Mouse (Mus musculus) hindbrain, embryonic 16.5 days (tissue): Measurements from ENCODE around the gene Stxbp4. TPM values are rescaled to one million over a fixed set of nuclear protein-coding genes. Genes with fewer than 3 reads are reported as not detected.

Experiments used
- ATAC-seq: fragments of 200-750 bp; cut with Nextera tagmentation; 2 replicates; pipeline ENCODE4 v1.8.0; 2017; ENCODE audit warnings: moderate TSS enrichment, moderate library complexity
- H3K27ac ChIP-seq: fragments of 300-500 bp; sonication (generic); 2 replicates; pipeline ENCODE4 v1.5.1; 2014; ENCODE audit warnings: low read depth, mild to moderate bottlenecking, control low read depth, low read length, moderate library complexity
- H3K27me3 ChIP-seq: fragments of 300-500 bp; sonication (generic); replicated peaks from 2 replicates; pipeline ENCODE4 v1.6.1; 2014; ENCODE audit warnings: low read length; ENCODE audit not compliant: control insufficient read depth, insufficient read depth
- H3K36me3 ChIP-seq: fragments of 300-500 bp; sonication (generic); 2 replicates; pipeline ENCODE4 v1.6.1; 2014; ENCODE audit warnings: mild to moderate bottlenecking, low read length, moderate library complexity, mixed read lengths; ENCODE audit not compliant: control insufficient read depth, insufficient read depth
- H3K4me1 ChIP-seq: fragments of 300-500 bp; sonication (generic); 2 replicates; pipeline ENCODE4 v1.6.1; 2014; ENCODE audit warnings: low read depth, low read length; ENCODE audit not compliant: control insufficient read depth, insufficient read depth
- H3K4me2 ChIP-seq: fragments of 300-500 bp; sonication (generic); 2 replicates; pipeline ENCODE4 v1.6.1; 2014; ENCODE audit warnings: mild to moderate bottlenecking, low read length, control low read depth, moderate library complexity
- H3K4me3 ChIP-seq: fragments of 300-500 bp; sonication (generic); 2 replicates; pipeline ENCODE4 v1.5.1; 2014; ENCODE audit warnings: mild to moderate bottlenecking, low read length, control low read depth, moderate library complexity
- H3K9ac ChIP-seq: fragments of 300-500 bp; sonication (generic); 2 replicates; pipeline ENCODE4 v1.6.1; 2014; ENCODE audit warnings: low read depth, mild to moderate bottlenecking, control low read depth, low read length, moderate library complexity
- H3K9me3 ChIP-seq: fragments of 300-500 bp; sonication (generic); 2 replicates; pipeline ENCODE4 v1.6.1; 2014; ENCODE audit warnings: mild to moderate bottlenecking, low read length, moderate library complexity; ENCODE audit not compliant: control insufficient read depth
- WGBS: fragments of 180-500 bp; shearing (Covaris S2); extraction: QIAGEN DNeasy Blood & Tissue Kit; methylation state at CpG from one replicate; pipeline ENCODE4 v1.1.7; 2014; 5-methylcytosine and 5-hydroxymethylcytosine counted together
- polyA plus RNA-seq: library from polyadenylated mRNA; unstranded; fragments of >200 nt; fragmentation: Nextera tagmentation; extraction: Ambion mirVana; gene quantifications from 2 replicates; pipeline ENCODE4 v1.2.1, GENCODE M21; 2015

Stxbp4 gene
- polyA plus RNA-seq, 1 experiment from 2014 or later = 14.4 TPM

DNA sequence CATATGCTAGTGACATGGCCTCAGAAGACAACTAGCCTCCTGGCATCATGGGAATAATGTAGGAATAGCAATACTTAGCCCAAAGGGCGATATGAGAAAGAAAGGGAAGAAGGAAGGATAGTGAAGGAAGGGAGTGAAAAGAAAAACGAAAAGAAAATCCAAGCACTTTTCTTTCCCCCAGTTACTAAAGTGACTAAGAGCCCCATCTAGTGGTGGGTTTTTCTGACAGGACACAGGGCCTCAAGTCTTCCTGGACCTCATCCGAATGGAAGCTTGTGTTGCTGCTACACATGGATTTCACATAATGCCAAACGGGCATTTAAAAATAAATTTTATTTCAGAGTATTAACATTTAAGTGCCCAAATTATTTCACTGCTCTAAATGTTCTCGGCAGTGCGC is 14.4 kb downstream of the Stxbp4 start:
- ATAC-seq = no peak
- no peak overlapping the region for H3K4me2 ChIP-seq
- H3K27me3 ChIP-seq = no peaks in the 10 kb centered on the region
- 59% methylated on average over 6 of the region's 6 CpGs for WGBS
- no peaks in the 10 kb centered on the region for H3K9me3 ChIP-seq
- H3K36me3 ChIP-seq = no peaks in the 10 kb centered on the region
- H3K27ac ChIP-seq = no peak overlapping the region
- no peak overlapping the region for H3K4me3 ChIP-seq
- H3K4me1 ChIP-seq = no peaks in the 10 kb centered on the region
- H3K9ac ChIP-seq = no peak overlapping the region

DNA sequence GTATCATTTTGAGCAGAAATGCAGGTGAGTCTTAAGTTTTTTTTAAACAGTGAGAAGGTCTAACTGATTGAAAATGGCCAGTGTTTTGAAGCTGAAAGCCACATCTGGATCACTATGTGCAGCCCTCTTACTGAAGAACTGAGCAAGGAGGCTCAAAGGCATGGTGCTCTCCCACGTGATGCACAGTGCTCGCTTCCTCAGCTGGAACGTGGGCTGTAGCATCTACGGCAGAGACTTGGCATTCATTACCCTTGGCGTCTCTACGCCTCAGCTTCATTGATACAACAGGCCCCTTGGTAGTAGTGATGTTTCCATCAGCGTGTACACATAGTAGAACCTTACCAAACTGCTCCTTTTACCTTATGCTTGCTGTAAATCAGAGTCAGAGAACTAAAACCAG is 15.4 kb downstream of the Stxbp4 start:
- no peak for ATAC-seq
- WGBS = 70% methylated on average over 7 of the region's 7 CpGs
- no peak overlapping the region for H3K4me3 ChIP-seq
- H3K36me3 ChIP-seq = no peaks in the 10 kb centered on the region
- no peaks in the 10 kb centered on the region for H3K9me3 ChIP-seq
- H3K4me2 ChIP-seq = no peak overlapping the region
- no peak overlapping the region for H3K9ac ChIP-seq
- H3K27ac ChIP-seq = no peak overlapping the region
- H3K4me1 ChIP-seq = no peaks in the 10 kb centered on the region
- H3K27me3 ChIP-seq = no peaks in the 10 kb centered on the region

DNA sequence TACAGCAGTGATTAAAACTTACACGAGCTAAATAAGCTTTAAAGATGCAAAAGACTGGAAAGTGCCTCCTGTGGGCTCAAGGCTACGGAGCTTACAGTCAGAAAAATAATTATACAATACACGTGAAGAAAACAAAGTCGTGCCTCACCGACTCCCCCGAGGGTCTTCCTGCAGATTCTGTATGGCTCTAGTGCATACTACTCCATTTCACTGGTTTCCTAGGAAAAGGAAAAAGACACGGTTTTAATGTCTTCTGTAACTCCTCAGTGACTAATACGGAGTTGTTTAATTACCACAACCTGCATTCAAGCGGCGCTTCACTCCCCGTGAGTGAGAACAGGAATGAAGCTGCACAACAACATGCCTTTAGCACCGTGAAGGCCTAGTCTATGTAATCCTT is 15.8 kb downstream of the Stxbp4 start:
- Histone ChIP-seq H3K9ac (no peak overlapping the region), H3K27me3 (no peaks in the 10 kb centered on the region), H3K9me3 (no peaks in the 10 kb centered on the region), H3K4me2 (no peak overlapping the region), H3K36me3 (no peaks in the 10 kb centered on the region), H3K4me3 (no peak overlapping the region), H3K27ac (no peak overlapping the region), H3K4me1 (no peaks in the 10 kb centered on the region)
- ATAC-seq = peak; percentile 50; the same call in 1 of the 2 replicates
- WGBS = 75% methylated on average over 12 of the region's 12 CpGs

DNA sequence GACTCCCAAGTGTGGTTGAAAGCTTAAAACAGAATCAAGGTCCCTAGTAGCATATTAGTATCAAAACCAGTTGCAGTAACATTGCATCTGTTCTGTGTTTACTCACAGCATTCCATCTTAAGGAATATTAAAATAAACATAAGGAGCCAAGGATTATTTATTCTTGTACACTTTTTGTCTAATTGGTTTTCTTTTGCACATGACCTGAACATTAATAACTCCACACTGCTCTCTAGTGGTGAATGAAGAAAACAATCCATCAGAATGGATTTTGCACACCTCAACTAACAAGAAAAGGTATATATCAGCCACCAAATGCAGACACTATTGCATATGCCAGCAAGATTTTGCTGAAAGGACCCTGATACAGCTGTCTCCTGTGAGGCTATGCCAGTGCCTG is 21.5 kb downstream of the Stxbp4 start:
- no peaks in the 10 kb centered on the region for H3K27me3 ChIP-seq
- H3K4me3 ChIP-seq = no peak overlapping the region
- no peak overlapping the region for H3K27ac ChIP-seq
- no peak overlapping the region for H3K4me2 ChIP-seq
- no peak overlapping the region for H3K9ac ChIP-seq
- ATAC-seq = no peak
- no peaks in the 10 kb centered on the region for H3K36me3 ChIP-seq
- H3K9me3 ChIP-seq = no peaks in the 10 kb centered on the region
- H3K4me1 ChIP-seq = no peaks in the 10 kb centered on the region

DNA sequence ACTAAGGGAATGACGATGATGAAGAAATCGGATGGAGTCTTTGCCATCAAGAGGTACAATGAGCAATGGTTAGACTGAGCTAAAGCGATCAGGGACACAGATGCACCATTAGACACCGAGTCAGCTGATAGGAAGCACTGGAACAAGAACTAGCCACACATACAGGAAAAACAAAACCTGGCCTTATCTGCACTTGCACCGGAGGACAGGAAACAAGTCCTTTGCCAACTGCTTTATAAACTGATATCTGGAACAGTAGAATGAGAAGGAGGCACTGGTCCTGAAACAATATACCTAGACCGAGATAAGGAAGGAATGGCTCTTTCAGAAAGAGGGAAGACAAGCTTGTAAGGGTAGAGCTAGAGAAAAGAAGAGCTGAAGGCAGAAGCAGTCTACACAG is 23.1 kb downstream of the Stxbp4 start:
- H3K9me3 ChIP-seq = no peaks in the 10 kb centered on the region
- WGBS = 92% methylated on average over 6 of the region's 6 CpGs

DNA sequence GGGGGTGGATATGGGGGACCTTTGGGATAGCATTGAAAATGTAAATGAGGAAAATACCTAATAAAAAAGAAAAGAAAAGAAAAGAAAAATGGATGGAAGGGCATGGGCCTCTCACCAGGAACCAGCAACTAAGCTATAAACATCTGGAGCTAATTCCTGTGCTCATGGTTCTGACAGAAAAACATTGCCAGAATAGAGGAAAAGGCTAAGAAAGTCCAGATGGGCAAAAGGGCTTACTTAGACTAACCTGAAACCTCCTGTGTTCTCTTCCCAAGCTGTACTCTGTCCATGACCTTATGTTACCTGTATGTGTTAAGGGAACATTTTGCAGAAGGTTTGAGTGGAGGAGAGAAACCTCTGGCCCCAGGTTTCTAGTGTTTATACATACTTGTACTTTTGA is 25.8 kb downstream of the Stxbp4 start:
- Histone ChIP-seq H3K27me3 (no peaks in the 10 kb centered on the region), H3K4me1 (no peaks in the 10 kb centered on the region), H3K4me2 (no peak overlapping the region), H3K4me3 (no peak overlapping the region), H3K9me3 (no peaks in the 10 kb centered on the region), H3K9ac (no peak overlapping the region), H3K36me3 (no peaks in the 10 kb centered on the region), H3K27ac (no peak overlapping the region)
- no peak for ATAC-seq

More for the DNA sequence above, 23.1 kb downstream of the Stxbp4 start:
- Histone ChIP-seq H3K4me1 (no peaks in the 10 kb centered on the region), H3K27ac (no peak overlapping the region), H3K4me2 (no peak overlapping the region), H3K4me3 (no peak overlapping the region), H3K36me3 (no peaks in the 10 kb centered on the region), H3K9ac (no peak overlapping the region), H3K27me3 (no peaks in the 10 kb centered on the region)
- no peak for ATAC-seq

DNA sequence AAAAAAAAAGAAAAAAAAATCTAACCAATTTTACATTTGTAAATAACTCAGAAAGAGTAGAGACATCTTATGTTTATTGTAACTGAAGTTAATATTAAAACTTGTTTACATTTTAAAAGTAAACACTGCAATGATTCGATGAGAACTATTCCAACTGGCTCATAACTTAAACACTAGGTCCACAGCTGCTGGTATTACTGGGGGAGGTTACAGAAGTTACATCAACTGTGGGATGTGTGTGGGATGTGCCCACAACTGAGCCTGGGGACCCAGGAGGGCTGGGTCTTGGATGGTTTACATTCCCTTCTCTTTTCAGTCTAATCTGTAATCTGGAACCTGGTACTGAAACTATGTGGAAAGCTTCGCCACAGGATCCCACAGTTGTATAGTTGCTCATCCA is 34.8 kb downstream of the Stxbp4 start:
- Histone ChIP-seq H3K4me3 (no peak overlapping the region), H3K4me1 (no peaks in the 10 kb centered on the region), H3K27me3 (no peaks in the 10 kb centered on the region), H3K9me3 (no peaks in the 10 kb centered on the region), H3K36me3 (0 out of 2 replicates have a peak, but pooled peaks cover 2% of the 10 kb centered on the region), H3K4me2 (no peak overlapping the region), H3K9ac (no peak overlapping the region), H3K27ac (no peak overlapping the region)
- ATAC-seq = no peak
- WGBS = 95% methylated on average over 2 of the region's 2 CpGs

DNA sequence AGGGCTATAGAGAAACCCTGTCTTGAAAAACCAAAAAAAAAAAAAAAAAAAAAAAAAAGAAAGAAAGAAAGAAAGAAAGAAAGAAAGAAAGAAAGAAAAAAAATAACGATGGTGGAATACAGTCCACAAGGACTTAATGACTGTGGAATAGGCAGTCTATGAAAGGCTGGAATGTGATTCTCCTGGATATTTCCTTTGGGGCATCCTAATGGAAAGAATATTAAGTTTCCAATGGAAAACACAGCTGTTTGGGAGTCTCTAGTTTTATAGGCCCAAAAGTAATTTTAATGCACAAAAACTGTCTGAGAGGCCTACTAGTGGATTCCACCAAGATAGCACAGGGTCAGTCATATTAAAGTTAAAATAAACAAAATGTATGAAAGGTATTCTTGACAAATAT is 42.1 kb downstream of the Stxbp4 start:
- 91% methylated on average over 1 of the region's 1 CpGs for WGBS
- H3K9ac ChIP-seq = no peak overlapping the region

DNA sequence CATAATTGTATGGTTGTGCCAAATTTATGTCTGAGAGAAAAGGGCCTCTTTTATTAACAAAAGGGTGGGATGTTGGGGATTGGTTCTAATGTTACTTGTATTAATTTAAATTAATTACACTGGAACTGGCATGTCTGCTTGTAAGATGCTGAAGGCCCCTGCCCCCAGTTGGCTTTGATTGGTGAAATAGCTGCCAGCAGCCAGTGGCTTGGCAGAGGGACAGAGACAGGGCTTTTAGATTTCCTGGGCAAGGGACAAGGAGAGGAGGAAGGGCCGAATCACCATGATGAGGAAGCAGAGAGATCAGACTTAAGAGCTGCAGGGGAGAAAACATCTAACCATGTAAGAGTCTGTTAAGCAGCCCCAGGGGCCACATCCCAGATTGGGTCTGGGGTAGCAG is 46.9 kb downstream of the Stxbp4 start:
- H3K4me3 ChIP-seq = no peak overlapping the region
- WGBS = 84% methylated on average over 1 of the region's 1 CpGs
- peaks cover 3% of the 10 kb centered on the region; the same call in 1 of the 2 replicates for H3K9me3 ChIP-seq
- no peak overlapping the region for H3K4me2 ChIP-seq
- no peaks in the 10 kb centered on the region for H3K4me1 ChIP-seq
- no peaks in the 10 kb centered on the region for H3K27me3 ChIP-seq
- H3K9ac ChIP-seq = no peak overlapping the region
- no peak overlapping the region for H3K27ac ChIP-seq
- no peak for ATAC-seq
- peaks cover 15% of the 10 kb centered on the region for H3K36me3 ChIP-seq

More for the DNA sequence above, 42.1 kb downstream of the Stxbp4 start:
- H3K9me3 ChIP-seq = no peaks in the 10 kb centered on the region
- no peak overlapping the region for H3K27ac ChIP-seq
- no peak overlapping the region for H3K4me2 ChIP-seq
- no peak overlapping the region for H3K4me3 ChIP-seq
- ATAC-seq = no peak
- no peaks in the 10 kb centered on the region for H3K27me3 ChIP-seq
- peaks cover 9% of the 10 kb centered on the region for H3K36me3 ChIP-seq
- no peaks in the 10 kb centered on the region for H3K4me1 ChIP-seq

DNA sequence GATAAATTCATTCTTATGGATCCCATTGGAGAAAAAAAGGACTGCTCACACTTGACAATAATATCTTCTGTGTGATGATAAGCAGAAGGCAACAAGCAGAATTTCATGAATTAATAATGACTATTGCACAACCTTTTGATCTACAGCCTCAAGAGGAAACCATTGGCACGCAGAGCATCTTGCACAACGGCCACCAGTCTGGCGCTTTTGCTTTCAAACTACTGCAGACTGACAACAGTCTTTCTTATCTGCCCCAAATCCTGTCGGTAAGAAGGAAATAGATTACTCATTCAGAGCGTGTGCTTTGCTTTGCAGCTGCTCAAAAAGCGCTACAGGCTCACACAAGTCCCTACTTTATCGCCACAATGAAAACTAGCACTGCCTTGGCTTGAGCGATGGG is 51.7 kb downstream of the Stxbp4 start:
- no peaks in the 10 kb centered on the region for H3K4me1 ChIP-seq
- peaks cover 3% of the 10 kb centered on the region; the same call in 1 of the 2 replicates for H3K9me3 ChIP-seq
- H3K27ac ChIP-seq = no peak overlapping the region
- H3K27me3 ChIP-seq = no peaks in the 10 kb centered on the region
- peaks cover 15% of the 10 kb centered on the region for H3K36me3 ChIP-seq
- WGBS = 91% methylated on average over 8 of the region's 8 CpGs
- no peak overlapping the region for H3K4me3 ChIP-seq
- no peak overlapping the region for H3K4me2 ChIP-seq
- no peak overlapping the region for H3K9ac ChIP-seq
- ATAC-seq = no peak
